Mouse (Mus musculus): ENCODE results near the gene Btk.

DNA sequence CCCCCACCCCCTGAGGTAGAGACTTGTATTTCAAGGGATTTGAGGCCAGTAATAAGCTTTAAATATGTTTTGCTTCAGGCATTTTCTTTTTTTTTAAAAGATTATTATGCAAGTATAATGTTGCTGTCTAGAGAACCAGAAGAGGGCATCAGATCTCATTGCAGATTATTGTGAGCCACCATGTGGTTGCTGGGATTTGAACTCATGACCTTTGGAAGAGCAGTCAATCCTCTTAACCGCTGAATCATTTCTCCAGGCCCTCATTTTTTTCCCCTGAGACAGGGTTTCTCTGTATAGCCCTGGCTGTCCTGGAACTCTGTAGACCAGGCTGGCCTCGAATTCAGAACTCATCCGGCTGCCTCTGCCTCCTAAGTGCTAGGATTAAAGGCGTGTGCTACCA lies 4.9 kb upstream of the Btk start:
- TF ChIP-seq EP300 (IDR thresholded peaks at IDR 0.05; ENCODE audit: low read depth) (no peak), CTCF (IDR thresholded peaks at IDR 0.05; ENCODE audit: low read depth) (no peak)

Measured in liver, embryonic 14.5 days (tissue).